Comparison of ENCODE assay signal across 25 mouse cellular contexts in the genomic region with DNA sequence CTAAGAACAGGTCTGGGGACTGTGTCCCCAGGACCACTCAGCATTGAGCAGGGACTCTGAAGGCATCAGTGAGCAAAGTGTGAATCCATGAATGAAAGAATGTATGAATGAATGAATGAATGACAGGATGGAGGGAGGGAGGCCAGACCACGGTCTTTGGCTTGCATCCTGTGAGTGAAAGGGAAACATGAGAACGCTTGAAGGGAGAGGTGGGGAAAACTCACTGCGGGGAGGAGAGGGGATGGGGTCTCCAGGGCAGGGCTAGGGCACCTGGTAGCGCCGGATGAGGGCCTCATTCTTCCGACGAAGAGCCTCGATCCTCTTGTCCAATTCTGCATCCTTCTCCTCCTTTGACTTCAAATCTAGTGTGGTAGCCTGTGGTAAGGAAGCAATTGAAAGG. TPM values are rescaled to one million over a fixed set of nuclear protein-coding genes. Genes with fewer than 3 reads are reported as not detected.
DNase-seq lines count a peak whose midpoint lies in the region; ATAC-seq and TF ChIP-seq lines count a peak whose summit lies in the region.
"Had no signal": no experiment of that assay in that cellular context is flagged by ENCODE, and none has a peak within 500 bp of the region (broad histone marks: within the 10 kb centered on the region; RNA-seq: fewer than 3 reads in every experiment).

No protein-coding gene starts in this region.

- H3K27ac ChIP-seq in embryonic facial prominence, embryonic 15.5 days (replicated peaks) = peak overlapping the region; percentile 48; the same call in 1 of the 2 replicates
- H3K27ac ChIP-seq in embryonic facial prominence, embryonic 10.5 days (replicated peaks) = no peak overlapping the region
- no peak overlapping the region for H3K27ac ChIP-seq in kidney, embryonic 15.5 days
- H3K27ac ChIP-seq in kidney, adult 2 months (ENCODE audit: insufficient read depth, low read depth, low read length) = no peak overlapping the region
- H3K27ac ChIP-seq in liver, embryonic 12.5 days = 0 out of 2 replicates have a peak overlapping the region, but pooled peaks have one; percentile 96
- H3K27ac ChIP-seq in liver, postnatal 0 days (ENCODE audit: low read depth) = no peak overlapping the region
- 0 out of 2 replicates have a peak overlapping the region, but pooled peaks have one; percentile 92 for H3K27ac ChIP-seq in liver, embryonic 13.5 days
- H3K27ac ChIP-seq: embryonic facial prominence, embryonic 12.5 days; forebrain, embryonic 10.5 days; forebrain, embryonic 12.5 days had no signal

- no peaks in the 10 kb centered on the region for H3K27me3 ChIP-seq in embryonic facial prominence, embryonic 15.5 days
- H3K27me3 ChIP-seq in embryonic facial prominence, embryonic 10.5 days (replicated peaks; ENCODE audit: low read depth, poor library complexity, severe bottlenecking) = no peaks in the 10 kb centered on the region
- H3K27me3 ChIP-seq in kidney, embryonic 15.5 days = no peaks in the 10 kb centered on the region
- no peaks in the 10 kb centered on the region for H3K27me3 ChIP-seq in kidney, adult 2 months (replicated peaks; ENCODE audit: control insufficient read depth, insufficient read depth, low read length)
- H3K27me3 ChIP-seq in liver, embryonic 12.5 days (replicated peaks) = no peaks in the 10 kb centered on the region
- no peaks in the 10 kb centered on the region for H3K27me3 ChIP-seq in liver, postnatal 0 days (ENCODE audit: insufficient read depth, low read length)
- no peaks in the 10 kb centered on the region for H3K27me3 ChIP-seq in liver, embryonic 13.5 days
- H3K27me3 ChIP-seq: embryonic facial prominence, embryonic 12.5 days; forebrain, embryonic 12.5 days had no signal

- H3K4me1 ChIP-seq in embryonic facial prominence, embryonic 15.5 days = peaks cover 16% of the 10 kb centered on the region
- peaks cover 14% of the 10 kb centered on the region for H3K4me1 ChIP-seq in embryonic facial prominence, embryonic 10.5 days
- peaks cover 17% of the 10 kb centered on the region for H3K4me1 ChIP-seq in kidney, embryonic 15.5 days
- H3K4me1 ChIP-seq in kidney, adult 2 months (ENCODE audit: control insufficient read depth, insufficient read depth, low read length) = no peaks in the 10 kb centered on the region
- H3K4me1 ChIP-seq in liver, embryonic 12.5 days = peaks cover 35% of the 10 kb centered on the region
- H3K4me1 ChIP-seq in liver, postnatal 0 days (ENCODE audit: insufficient read depth) = peaks cover 11% of the 10 kb centered on the region
- peaks cover 32% of the 10 kb centered on the region for H3K4me1 ChIP-seq in liver, embryonic 13.5 days (replicated peaks)

- H3K9me3 ChIP-seq in embryonic facial prominence, embryonic 15.5 days (replicated peaks) = no peaks in the 10 kb centered on the region
- no peaks in the 10 kb centered on the region for H3K9me3 ChIP-seq in embryonic facial prominence, embryonic 10.5 days
- H3K9me3 ChIP-seq in kidney, embryonic 15.5 days (replicated peaks) = no peaks in the 10 kb centered on the region
- H3K9me3 ChIP-seq in liver, embryonic 12.5 days (replicated peaks) = no peaks in the 10 kb centered on the region
- H3K9me3 ChIP-seq in liver, postnatal 0 days (ENCODE audit: low read length) = no peaks in the 10 kb centered on the region
- no peaks in the 10 kb centered on the region for H3K9me3 ChIP-seq in liver, embryonic 13.5 days (replicated peaks)
- H3K9me3 ChIP-seq: embryonic facial prominence, embryonic 12.5 days; forebrain, embryonic 10.5 days; forebrain, embryonic 12.5 days had no signal

- H3K9ac ChIP-seq in embryonic facial prominence, embryonic 15.5 days = no peak overlapping the region
- peak overlapping the region; percentile 2; the same call in 1 of the 2 replicates for H3K9ac ChIP-seq in kidney, embryonic 15.5 days
- no peak overlapping the region for H3K9ac ChIP-seq in liver, embryonic 12.5 days
- H3K9ac ChIP-seq in liver, postnatal 0 days (replicated peaks) = no peak overlapping the region
- no peak overlapping the region for H3K9ac ChIP-seq in liver, embryonic 13.5 days
- H3K9ac ChIP-seq: embryonic facial prominence, embryonic 12.5 days; forebrain, embryonic 12.5 days had no signal

- DNase-seq in embryonic facial prominence, embryonic 10.5 days (ENCODE audit: low spot score) = no peak
- no peak for DNase-seq in kidney, adult 2 months
- no peak for DNase-seq in liver, postnatal 0 days
- no peak for DNase-seq in liver, embryonic 13.5 days
- DNase-seq in layer of hippocampus, adult 9-11 months = no peak
- DNase-seq: adrenal gland, adult 2 months; adrenal gland, postnatal 10 days; adrenal gland, postnatal 25 days; cerebellum, adult 11 months; cerebellum, adult 2 months; cerebellum, adult 9-10 months; cerebellum, postnatal 10 days; cerebellum, postnatal 25 days; embryo, embryonic 11 days had no signal

- no peak for TF ChIP-seq EP300 in liver, postnatal 0 days (IDR thresholded peaks at IDR 0.05; ENCODE audit: low read depth)

- WGBS in embryonic facial prominence, embryonic 15.5 days = 80% methylated on average over 8 of the region's 8 CpGs
- 90% methylated on average over 8 of the region's 8 CpGs for WGBS in embryonic facial prominence, embryonic 10.5 days
- WGBS in kidney, embryonic 15.5 days = 84% methylated on average over 8 of the region's 8 CpGs
- 86% methylated on average over 8 of the region's 8 CpGs for WGBS in kidney, adult 2 months
- WGBS in liver, embryonic 12.5 days (ENCODE audit: insufficient replicate concordance) = 85% methylated on average over 8 of the region's 8 CpGs
- 93% methylated on average over 8 of the region's 8 CpGs for WGBS in liver, postnatal 0 days (ENCODE audit: insufficient replicate concordance)
- 84% methylated on average over 8 of the region's 8 CpGs for WGBS in liver, embryonic 13.5 days (ENCODE audit: insufficient replicate concordance)

- H3K4me3 ChIP-seq in embryonic facial prominence, embryonic 15.5 days (replicated peaks) = no peak overlapping the region
- no peak overlapping the region for H3K4me3 ChIP-seq in embryonic facial prominence, embryonic 10.5 days
- no peak overlapping the region for H3K4me3 ChIP-seq in kidney, embryonic 15.5 days (replicated peaks)
- no peak overlapping the region for H3K4me3 ChIP-seq in kidney, adult 2 months (ENCODE audit: insufficient read depth, low read depth, low read length)
- no peak overlapping the region for H3K4me3 ChIP-seq in liver, embryonic 12.5 days
- H3K4me3 ChIP-seq in liver, postnatal 0 days (ENCODE audit: low read depth, low read length) = no peak overlapping the region
- no peak overlapping the region for H3K4me3 ChIP-seq in liver, embryonic 13.5 days (replicated peaks)
- H3K4me3 ChIP-seq: embryonic facial prominence, embryonic 12.5 days; erythroblast, embryonic 14.5 days; forebrain, embryonic 10.5 days; forebrain, embryonic 12.5 days had no signal

- no peak for TF ChIP-seq POLR2A in kidney, adult 2 months (IDR thresholded peaks at IDR 0.05; ENCODE audit: low read depth, low read length)

- H3K36me3 ChIP-seq in embryonic facial prominence, embryonic 15.5 days = peaks cover 45% of the 10 kb centered on the region
- H3K36me3 ChIP-seq in embryonic facial prominence, embryonic 10.5 days (replicated peaks) = peaks cover 52% of the 10 kb centered on the region
- peaks cover 54% of the 10 kb centered on the region for H3K36me3 ChIP-seq in kidney, embryonic 15.5 days
- no peaks in the 10 kb centered on the region for H3K36me3 ChIP-seq in kidney, adult 2 months (ENCODE audit: control insufficient read depth, insufficient read depth, low read length)
- peaks cover 53% of the 10 kb centered on the region for H3K36me3 ChIP-seq in liver, embryonic 12.5 days
- peaks cover 46% of the 10 kb centered on the region for H3K36me3 ChIP-seq in liver, postnatal 0 days (replicated peaks; ENCODE audit: insufficient read depth, low read length)
- peaks cover 52% of the 10 kb centered on the region for H3K36me3 ChIP-seq in liver, embryonic 13.5 days

- no peak for TF ChIP-seq CTCF in kidney, adult 2 months (conservative IDR thresholded peaks at IDR 0.05; ENCODE audit: insufficient read depth, insufficient read length, low read depth, low read length)
- TF ChIP-seq CTCF in liver, postnatal 0 days (IDR thresholded peaks at IDR 0.05; ENCODE audit: low read depth) = no peak

- no peak overlapping the region for H3K4me2 ChIP-seq in embryonic facial prominence, embryonic 15.5 days (replicated peaks)
- no peak overlapping the region for H3K4me2 ChIP-seq in kidney, embryonic 15.5 days
- no peak overlapping the region for H3K4me2 ChIP-seq in liver, embryonic 12.5 days
- H3K4me2 ChIP-seq in liver, postnatal 0 days (ENCODE audit: low read depth, low read length) = no peak overlapping the region
- no peak overlapping the region for H3K4me2 ChIP-seq in liver, embryonic 13.5 days
- H3K4me2 ChIP-seq: embryonic facial prominence, embryonic 12.5 days; forebrain, embryonic 12.5 days had no signal

- ATAC-seq in embryonic facial prominence, embryonic 15.5 days (ENCODE audit: insufficient number of reproducible peaks, low FRiP score, low TSS enrichment, low read depth) = no peak
- ATAC-seq in kidney, embryonic 15.5 days (replicated peaks; ENCODE audit: low FRiP score) = no peak
- no peak for ATAC-seq in liver, embryonic 12.5 days
- ATAC-seq in liver, postnatal 0 days = no peak
- no peak for ATAC-seq in liver, embryonic 13.5 days (ENCODE audit: low read depth)
- ATAC-seq: forebrain, embryonic 14.5 days; forebrain, embryonic 16.5 days had no signal

RNA-seq across cellular contexts. Expression of a gene that starts 2.6 kb away (rescaled TPM):
- polyA plus RNA-seq in embryonic facial prominence, embryonic 15.5 days (2015; fragmentation: Nextera tagmentation; extraction: Ambion mirVana) = 27.0 and 31.1 TPM in 2 replicates
- polyA plus RNA-seq in embryonic facial prominence, embryonic 10.5 days (2016; fragmentation: Nextera tagmentation; extraction: Ambion mirVana) = 27.1 and 27.5 TPM in 2 replicates
- 28.9 and 33.0 TPM in 2 replicates for polyA plus RNA-seq in kidney, embryonic 15.5 days (2015; fragmentation: Nextera tagmentation; extraction: Ambion mirVana)
- 23.3 and 24.3 TPM in 2 replicates for polyA plus RNA-seq in kidney, adult 2 months (2012; rRNA removed)
- 29.7 and 30.0 TPM in 2 replicates for polyA plus RNA-seq in liver, embryonic 12.5 days (2016; fragmentation: Nextera tagmentation; extraction: Ambion mirVana)
- 5.7 and 8.8 TPM in 2 replicates for polyA plus RNA-seq in liver, postnatal 0 days (2015; fragmentation: Nextera tagmentation; extraction: Ambion mirVana)
- polyA plus RNA-seq in liver, embryonic 13.5 days (2015; fragmentation: Nextera tagmentation; extraction: Ambion mirVana) = 12.6 and 17.5 TPM in 2 replicates

RNA-seq across cellular contexts. Expression of a gene that starts 10.6 kb away (rescaled TPM):
- 29.6 and 32.8 TPM in 2 replicates for polyA plus RNA-seq in embryonic facial prominence, embryonic 15.5 days (2015; fragmentation: Nextera tagmentation; extraction: Ambion mirVana)
- polyA plus RNA-seq in embryonic facial prominence, embryonic 10.5 days (2016; fragmentation: Nextera tagmentation; extraction: Ambion mirVana) = 5.9 and 9.1 TPM in 2 replicates
- 16.4 and 19.5 TPM in 2 replicates for polyA plus RNA-seq in kidney, embryonic 15.5 days (2015; fragmentation: Nextera tagmentation; extraction: Ambion mirVana)
- polyA plus RNA-seq in kidney, adult 2 months (2012; rRNA removed) = 23.1 and 30.7 TPM in 2 replicates
- 8.6 and 8.8 TPM in 2 replicates for polyA plus RNA-seq in liver, embryonic 12.5 days (2016; fragmentation: Nextera tagmentation; extraction: Ambion mirVana)
- polyA plus RNA-seq in liver, postnatal 0 days (2015; fragmentation: Nextera tagmentation; extraction: Ambion mirVana) = 7.5 and 8.4 TPM in 2 replicates
- polyA plus RNA-seq in liver, embryonic 13.5 days (2015; fragmentation: Nextera tagmentation; extraction: Ambion mirVana) = 3.9 and 4.4 TPM in 2 replicates

RNA-seq across cellular contexts. Expression of a gene that starts 24.2 kb away (rescaled TPM):
- polyA plus RNA-seq in embryonic facial prominence, embryonic 15.5 days (2015; fragmentation: Nextera tagmentation; extraction: Ambion mirVana) = 5.1 and 7.5 TPM in 2 replicates
- polyA plus RNA-seq in embryonic facial prominence, embryonic 10.5 days (2016; fragmentation: Nextera tagmentation; extraction: Ambion mirVana) = 12.9 and 13.4 TPM in 2 replicates
- 12.3 and 12.4 TPM in 2 replicates for polyA plus RNA-seq in kidney, embryonic 15.5 days (2015; fragmentation: Nextera tagmentation; extraction: Ambion mirVana)
- polyA plus RNA-seq in kidney, adult 2 months (2012; rRNA removed) = 5.1 and 5.2 TPM in 2 replicates
- 5.9 and 7.6 TPM in 2 replicates for polyA plus RNA-seq in liver, embryonic 12.5 days (2016; fragmentation: Nextera tagmentation; extraction: Ambion mirVana)
- polyA plus RNA-seq in liver, postnatal 0 days (2015; fragmentation: Nextera tagmentation; extraction: Ambion mirVana) = 3.7 and 4.1 TPM in 2 replicates
- polyA plus RNA-seq in liver, embryonic 13.5 days (2015; fragmentation: Nextera tagmentation; extraction: Ambion mirVana) = 4.1 and 4.5 TPM in 2 replicates

RNA-seq across cellular contexts. Expression of a gene that starts 24.7 kb away (rescaled TPM):
- 4.4 and 4.5 TPM in 2 replicates for polyA plus RNA-seq in embryonic facial prominence, embryonic 15.5 days (2015; fragmentation: Nextera tagmentation; extraction: Ambion mirVana)
- 0.54 and 0.64 TPM in 2 replicates for polyA plus RNA-seq in embryonic facial prominence, embryonic 10.5 days (2016; fragmentation: Nextera tagmentation; extraction: Ambion mirVana)
- 2.5 and 3.7 TPM in 2 replicates for polyA plus RNA-seq in kidney, embryonic 15.5 days (2015; fragmentation: Nextera tagmentation; extraction: Ambion mirVana)
- polyA plus RNA-seq in kidney, adult 2 months (2012; rRNA removed) = 3.4 and 4.2 TPM in 2 replicates
- polyA plus RNA-seq in liver, embryonic 12.5 days (2016; fragmentation: Nextera tagmentation; extraction: Ambion mirVana) = 1.7 and 2.1 TPM in 2 replicates
- 5.5 and 6.9 TPM in 2 replicates for polyA plus RNA-seq in liver, postnatal 0 days (2015; fragmentation: Nextera tagmentation; extraction: Ambion mirVana)
- polyA plus RNA-seq in liver, embryonic 13.5 days (2015; fragmentation: Nextera tagmentation; extraction: Ambion mirVana) = 1.4 TPM in 2 replicates
- polyA plus RNA-seq: erythroblast, embryonic 14.5 days had no signal

RNA-seq across cellular contexts. Expression of a gene that starts 40.0 kb away (rescaled TPM):
- polyA plus RNA-seq in embryonic facial prominence, embryonic 15.5 days (2015; fragmentation: Nextera tagmentation; extraction: Ambion mirVana) = 0.04 and 0.35 TPM in 2 replicates
- polyA plus RNA-seq in embryonic facial prominence, embryonic 10.5 days (2016; fragmentation: Nextera tagmentation; extraction: Ambion mirVana) = 0.05 and 0.09 TPM in 2 replicates
- 0.04 and 0.08 TPM in 2 replicates for polyA plus RNA-seq in kidney, embryonic 15.5 days (2015; fragmentation: Nextera tagmentation; extraction: Ambion mirVana)
- polyA plus RNA-seq in kidney, adult 2 months (2012; rRNA removed) = 0.34 and 0.39 TPM in 2 replicates
- 1.6 and 1.7 TPM in 2 replicates for polyA plus RNA-seq in liver, embryonic 12.5 days (2016; fragmentation: Nextera tagmentation; extraction: Ambion mirVana)
- polyA plus RNA-seq in liver, postnatal 0 days (2015; fragmentation: Nextera tagmentation; extraction: Ambion mirVana) = 0.92 and 1.2 TPM in 2 replicates
- 0.72 and 0.77 TPM in 2 replicates for polyA plus RNA-seq in liver, embryonic 13.5 days (2015; fragmentation: Nextera tagmentation; extraction: Ambion mirVana)
- polyA plus RNA-seq: C2C12; embryonic facial prominence, embryonic 12.5 days; embryonic facial prominence, embryonic 14.5 days; forebrain, embryonic 12.5 days; forebrain, embryonic 14.5 days; forebrain, embryonic 16.5 days had no signal

Comparison
In these comparisons a context has a peak if more than half of its experiments do, and no peak if none do; other contexts are left out.
1. H3K27ac ChIP-seq: peak in embryonic facial prominence, embryonic 15.5 days (single experiment), liver, embryonic 12.5 days (single experiment) and liver, embryonic 13.5 days (single experiment); none in embryonic facial prominence, embryonic 10.5 days (single experiment), kidney, embryonic 15.5 days (single experiment), kidney, adult 2 months (single experiment) and liver, postnatal 0 days (single experiment).